9 mouse cellular contexts compared by ENCODE assay signal in the genomic region with DNA sequence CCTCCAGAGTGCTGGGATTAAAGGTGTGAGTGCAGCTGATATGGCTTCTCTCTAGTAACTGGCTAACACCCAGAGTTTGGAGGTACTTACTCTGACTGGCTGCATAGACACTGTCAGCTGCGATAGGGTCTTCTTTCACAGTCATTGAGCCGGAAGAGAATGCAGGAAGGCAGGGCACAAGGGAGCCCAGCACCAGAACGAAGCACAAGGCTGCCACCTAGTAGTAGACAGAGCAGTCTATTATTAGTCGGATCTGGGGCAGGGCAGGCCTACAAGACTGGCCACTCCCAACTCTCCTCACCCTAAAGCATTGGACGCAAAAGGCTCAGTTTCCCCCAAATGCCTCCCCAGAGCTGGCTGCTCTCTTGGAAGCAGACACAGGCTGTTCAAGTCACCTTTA. TPM values are rescaled to one million over a fixed set of nuclear protein-coding genes. Genes with fewer than 3 reads are reported as not detected.
DNase-seq lines count a peak whose midpoint lies in the region; ATAC-seq and TF ChIP-seq lines count a peak whose summit lies in the region.
"Had no signal": no experiment of that assay in that cellular context is flagged by ENCODE, and none has a peak within 500 bp of the region (broad histone marks: within the 10 kb centered on the region; RNA-seq: fewer than 3 reads in every experiment).

No protein-coding gene starts in this region.

- peaks cover 45% of the 10 kb centered on the region for H3K4me1 ChIP-seq in hindbrain, embryonic 10.5 days (replicated peaks)
- H3K4me1 ChIP-seq in hindbrain, embryonic 13.5 days (replicated peaks) = peaks cover 17% of the 10 kb centered on the region
- H3K4me1 ChIP-seq in forebrain, embryonic 14.5 days (ENCODE audit: control insufficient read depth, insufficient read depth, low read length) = peaks cover 3% of the 10 kb centered on the region; the same call in 1 of the 2 replicates
- H3K4me1 ChIP-seq in liver, postnatal 0 days (ENCODE audit: insufficient read depth) = peaks cover 12% of the 10 kb centered on the region
- no peaks in the 10 kb centered on the region; the same call in 1 of the 2 replicates for H3K4me1 ChIP-seq in stomach, postnatal 0 days (replicated peaks; ENCODE audit: control insufficient read depth, insufficient read depth)

- H3K36me3 ChIP-seq in hindbrain, embryonic 10.5 days = no peaks in the 10 kb centered on the region
- H3K36me3 ChIP-seq in hindbrain, embryonic 13.5 days = no peaks in the 10 kb centered on the region
- no peaks in the 10 kb centered on the region for H3K36me3 ChIP-seq in forebrain, embryonic 14.5 days (ENCODE audit: control insufficient read depth, insufficient read depth, low read length)
- no peaks in the 10 kb centered on the region for H3K36me3 ChIP-seq in liver, postnatal 0 days (replicated peaks; ENCODE audit: insufficient read depth, low read length)
- peaks cover 5% of the 10 kb centered on the region for H3K36me3 ChIP-seq in stomach, postnatal 0 days (ENCODE audit: control insufficient read depth, insufficient read depth, low read length)

- DNase-seq in hindbrain, embryonic 10.5 days (ENCODE audit: low spot score) = peak; percentile 44
- DNase-seq in Muller cell, postnatal 12 days (ENCODE audit: inconsistent ontology term) = peak; percentile 79
- DNase-seq in forebrain, embryonic 14.5 days (ENCODE audit: low spot score) = peak; percentile 66
- DNase-seq in liver, postnatal 0 days = peak; percentile 28
- no peak for DNase-seq in stomach, postnatal 0 days (ENCODE audit: low spot score)
- DNase-seq in frontal cortex, adult 2 months (ENCODE audit: extremely low spot score in 1 of 2, low spot score in 1 of 2) = no peak
- DNase-seq in adrenal gland, adult 18-20 months (ENCODE audit: low spot score in 2 of 2) = no peak

- H3K27ac ChIP-seq in hindbrain, embryonic 10.5 days = peak overlapping the region; percentile 46; the same call in 1 of the 2 replicates
- H3K27ac ChIP-seq in hindbrain, embryonic 13.5 days = no peak overlapping the region
- no peak overlapping the region for H3K27ac ChIP-seq in forebrain, embryonic 14.5 days (ENCODE audit: low read depth, low read length)
- H3K27ac ChIP-seq in liver, postnatal 0 days (ENCODE audit: low read depth) = no peak overlapping the region
- no peak overlapping the region for H3K27ac ChIP-seq in stomach, postnatal 0 days (replicated peaks)

- no peak for TF ChIP-seq EP300 in liver, postnatal 0 days (IDR thresholded peaks at IDR 0.05; ENCODE audit: low read depth)
- no peak for TF ChIP-seq EP300 in stomach, postnatal 0 days (optimal IDR thresholded peaks at IDR 0.05)

- H3K27me3 ChIP-seq in hindbrain, embryonic 10.5 days (ENCODE audit: insufficient read depth, poor library complexity, severe bottlenecking) = peaks cover 33% of the 10 kb centered on the region
- H3K27me3 ChIP-seq in hindbrain, embryonic 13.5 days = peaks cover 14% of the 10 kb centered on the region; the same call in 1 of the 2 replicates
- H3K27me3 ChIP-seq in forebrain, embryonic 14.5 days (replicated peaks; ENCODE audit: control insufficient read depth, insufficient read depth, low read length) = no peaks in the 10 kb centered on the region
- no peaks in the 10 kb centered on the region for H3K27me3 ChIP-seq in liver, postnatal 0 days (ENCODE audit: insufficient read depth, low read length)
- no peaks in the 10 kb centered on the region for H3K27me3 ChIP-seq in stomach, postnatal 0 days (ENCODE audit: control insufficient read depth, insufficient read depth, low read length)

- TF ChIP-seq CTCF in liver, postnatal 0 days (IDR thresholded peaks at IDR 0.05; ENCODE audit: low read depth) = peak; percentile 66
- TF ChIP-seq CTCF in stomach, postnatal 0 days (IDR thresholded peaks at IDR 0.05; ENCODE audit: low read depth) = peak; percentile 64

- no peak overlapping the region for H3K4me3 ChIP-seq in hindbrain, embryonic 10.5 days
- H3K4me3 ChIP-seq in hindbrain, embryonic 13.5 days = no peak overlapping the region
- H3K4me3 ChIP-seq in forebrain, embryonic 14.5 days (ENCODE audit: low read depth, low read length) = no peak overlapping the region
- H3K4me3 ChIP-seq in liver, postnatal 0 days (ENCODE audit: low read depth, low read length) = no peak overlapping the region
- H3K4me3 ChIP-seq in stomach, postnatal 0 days (ENCODE audit: low read depth, low read length) = no peak overlapping the region

- no peak for ATAC-seq in hindbrain, embryonic 13.5 days (ENCODE audit: low FRiP score)
- ATAC-seq in forebrain, embryonic 14.5 days = peak; percentile 38; the same call in 1 of the 2 replicates
- no peak for ATAC-seq in liver, postnatal 0 days
- ATAC-seq in stomach, postnatal 0 days (ENCODE audit: low FRiP score, low TSS enrichment) = no peak

- no peaks in the 10 kb centered on the region for H3K9me3 ChIP-seq in hindbrain, embryonic 10.5 days
- no peaks in the 10 kb centered on the region for H3K9me3 ChIP-seq in hindbrain, embryonic 13.5 days
- no peaks in the 10 kb centered on the region for H3K9me3 ChIP-seq in forebrain, embryonic 14.5 days (replicated peaks; ENCODE audit: control insufficient read depth, low read length)
- H3K9me3 ChIP-seq in liver, postnatal 0 days (ENCODE audit: low read length) = 0 out of 2 replicates have a peak, but pooled peaks cover 3% of the 10 kb centered on the region
- no peaks in the 10 kb centered on the region for H3K9me3 ChIP-seq in stomach, postnatal 0 days (ENCODE audit: control insufficient read depth, low read length)

- H3K9ac ChIP-seq in hindbrain, embryonic 13.5 days = no peak overlapping the region
- no peak overlapping the region for H3K9ac ChIP-seq in forebrain, embryonic 14.5 days (ENCODE audit: low read length)
- H3K9ac ChIP-seq in liver, postnatal 0 days (replicated peaks) = no peak overlapping the region
- no peak overlapping the region for H3K9ac ChIP-seq in stomach, postnatal 0 days (ENCODE audit: low read length)

- WGBS in hindbrain, embryonic 10.5 days = 6% methylated on average over 5 of the region's 5 CpGs
- WGBS in hindbrain, embryonic 13.5 days = 2% methylated on average over 5 of the region's 5 CpGs
- WGBS in forebrain, embryonic 14.5 days = 2% methylated on average over 5 of the region's 5 CpGs
- 8% methylated on average over 5 of the region's 5 CpGs for WGBS in liver, postnatal 0 days (ENCODE audit: insufficient replicate concordance)
- 16% methylated on average over 5 of the region's 5 CpGs for WGBS in stomach, postnatal 0 days

- no peak overlapping the region for H3K4me2 ChIP-seq in hindbrain, embryonic 13.5 days
- H3K4me2 ChIP-seq in forebrain, embryonic 14.5 days (ENCODE audit: low read length) = no peak overlapping the region
- no peak overlapping the region; the same call in 1 of the 2 replicates for H3K4me2 ChIP-seq in liver, postnatal 0 days (ENCODE audit: low read depth, low read length)
- H3K4me2 ChIP-seq in stomach, postnatal 0 days (replicated peaks; ENCODE audit: low read depth) = no peak overlapping the region

RNA-seq across cellular contexts. Expression of a gene that starts 10.4 kb away (rescaled TPM):
- polyA plus RNA-seq in hindbrain, embryonic 10.5 days (2016; fragmentation: Nextera tagmentation; extraction: Ambion mirVana) = 36.3 and 39.4 TPM in 2 replicates
- polyA plus RNA-seq in hindbrain, embryonic 13.5 days (2015; fragmentation: Nextera tagmentation; extraction: Ambion mirVana) = 25.0 and 26.0 TPM in 2 replicates
- polyA plus RNA-seq in forebrain, embryonic 14.5 days (2014; fragmentation: Nextera tagmentation; extraction: Ambion mirVana) = 26.7 and 29.1 TPM in 2 replicates
- polyA plus RNA-seq in liver, postnatal 0 days (2015; fragmentation: Nextera tagmentation; extraction: Ambion mirVana) = 13.9 and 15.9 TPM in 2 replicates
- polyA plus RNA-seq in stomach, postnatal 0 days (2015; fragmentation: Nextera tagmentation; extraction: Ambion mirVana) = 18.6 and 23.2 TPM in 2 replicates
- polyA plus RNA-seq in frontal cortex, adult 2 months (2012; rRNA removed) = 590 and 632 TPM in 2 replicates
- total RNA-seq in adrenal gland, adult 18-20 months (2021) = 10 to 100 TPM; 38.9 to 40.3 TPM

RNA-seq across cellular contexts. Expression of a gene that starts 38.2 kb away (rescaled TPM):
- 1.00 and 1.9 TPM in 2 replicates for polyA plus RNA-seq in hindbrain, embryonic 10.5 days (2016; fragmentation: Nextera tagmentation; extraction: Ambion mirVana)
- 1.3 and 2.4 TPM in 2 replicates for polyA plus RNA-seq in hindbrain, embryonic 13.5 days (2015; fragmentation: Nextera tagmentation; extraction: Ambion mirVana)
- polyA plus RNA-seq in forebrain, embryonic 14.5 days (2014; fragmentation: Nextera tagmentation; extraction: Ambion mirVana) = 0.80 and 1.3 TPM in 2 replicates
- polyA plus RNA-seq in liver, postnatal 0 days (2015; fragmentation: Nextera tagmentation; extraction: Ambion mirVana) = 0.63 TPM in 2 replicates
- 13.2 and 15.6 TPM in 2 replicates for polyA plus RNA-seq in stomach, postnatal 0 days (2015; fragmentation: Nextera tagmentation; extraction: Ambion mirVana)
- 1.7 and 1.8 TPM in 2 replicates for polyA plus RNA-seq in frontal cortex, adult 2 months (2012; rRNA removed)
- 10 to 100 TPM; 10.5 to 36.6 TPM for total RNA-seq in adrenal gland, adult 18-20 months (2021)

RNA-seq across cellular contexts. Expression of a gene that starts 40.6 kb away (rescaled TPM):
- 0.18 and 0.25 TPM in 2 replicates for polyA plus RNA-seq in hindbrain, embryonic 10.5 days (2016; fragmentation: Nextera tagmentation; extraction: Ambion mirVana)
- polyA plus RNA-seq in hindbrain, embryonic 13.5 days (2015; fragmentation: Nextera tagmentation; extraction: Ambion mirVana) = 0.13 and 0.25 TPM in 2 replicates
- polyA plus RNA-seq in forebrain, embryonic 14.5 days (2014; fragmentation: Nextera tagmentation; extraction: Ambion mirVana) = 0.20 and 0.30 TPM in 2 replicates
- polyA plus RNA-seq in liver, postnatal 0 days (2015; fragmentation: Nextera tagmentation; extraction: Ambion mirVana) = 0.13 and 0.20 TPM in 2 replicates
- 0.13 and 0.15 TPM in 2 replicates for polyA plus RNA-seq in stomach, postnatal 0 days (2015; fragmentation: Nextera tagmentation; extraction: Ambion mirVana)
- polyA plus RNA-seq in frontal cortex, adult 2 months (2012; rRNA removed) = 0.04 and 0.12 TPM in 2 replicates
- total RNA-seq in adrenal gland, adult 18-20 months (2021) = not detected
- total RNA-seq: adrenal gland, postnatal 36 days had no signal

RNA-seq across cellular contexts. Expression of a gene that starts 54.0 kb away (rescaled TPM):
- 1,375 and 1,717 TPM in 2 replicates for polyA plus RNA-seq in hindbrain, embryonic 10.5 days (2016; fragmentation: Nextera tagmentation; extraction: Ambion mirVana)
- polyA plus RNA-seq in hindbrain, embryonic 13.5 days (2015; fragmentation: Nextera tagmentation; extraction: Ambion mirVana) = 313 and 316 TPM in 2 replicates
- polyA plus RNA-seq in forebrain, embryonic 14.5 days (2014; fragmentation: Nextera tagmentation; extraction: Ambion mirVana) = 349 and 462 TPM in 2 replicates
- 5.0 and 6.8 TPM in 2 replicates for polyA plus RNA-seq in liver, postnatal 0 days (2015; fragmentation: Nextera tagmentation; extraction: Ambion mirVana)
- polyA plus RNA-seq in stomach, postnatal 0 days (2015; fragmentation: Nextera tagmentation; extraction: Ambion mirVana) = 157 and 170 TPM in 2 replicates
- 53.6 and 61.5 TPM in 2 replicates for polyA plus RNA-seq in frontal cortex, adult 2 months (2012; rRNA removed)
- total RNA-seq in adrenal gland, adult 18-20 months (2021) = 1 to 10 TPM; 7.2 to 7.8 TPM

RNA-seq across cellular contexts. Expression of a gene that starts 59.0 kb away (rescaled TPM):
- polyA plus RNA-seq in hindbrain, embryonic 10.5 days (2016; fragmentation: Nextera tagmentation; extraction: Ambion mirVana) = 0.48 and 0.95 TPM in 2 replicates
- polyA plus RNA-seq in hindbrain, embryonic 13.5 days (2015; fragmentation: Nextera tagmentation; extraction: Ambion mirVana) = 1.0 and 1.1 TPM in 2 replicates
- 0.83 and 1.2 TPM in 2 replicates for polyA plus RNA-seq in forebrain, embryonic 14.5 days (2014; fragmentation: Nextera tagmentation; extraction: Ambion mirVana)
- not detected in 2 replicates for polyA plus RNA-seq in liver, postnatal 0 days (2015; fragmentation: Nextera tagmentation; extraction: Ambion mirVana)
- polyA plus RNA-seq in stomach, postnatal 0 days (2015; fragmentation: Nextera tagmentation; extraction: Ambion mirVana) = 0.08 and 0.16 TPM in 2 replicates
- 36.1 and 39.2 TPM in 2 replicates for polyA plus RNA-seq in frontal cortex, adult 2 months (2012; rRNA removed)
- total RNA-seq in adrenal gland, adult 18-20 months (2021) = 1 to 10 TPM; 3.7 to 4.6 TPM

Comparison
In these comparisons a context has a peak if more than half of its experiments do, and no peak if none do; other contexts are left out.
1. DNase-seq: peak in hindbrain, embryonic 10.5 days (single experiment), Muller cell, postnatal 12 days (single experiment), forebrain, embryonic 14.5 days (single experiment) and liver, postnatal 0 days (single experiment); none in stomach, postnatal 0 days (single experiment), frontal cortex, adult 2 months (0 of 2) and adrenal gland, adult 18-20 months (0 of 2).
2. RNA of a gene that starts 10.4 kb away (polyA plus RNA-seq): 590 to 632 TPM in frontal cortex, adult 2 months; 36.3 to 39.4 TPM in hindbrain, embryonic 10.5 days, 26.7 to 29.1 TPM in forebrain, embryonic 14.5 days, 25.0 to 26.0 TPM in hindbrain, embryonic 13.5 days, 18.6 to 23.2 TPM in stomach, postnatal 0 days and 13.9 to 15.9 TPM in liver, postnatal 0 days; every median in the first group is over 10 times any median in the second.